Mouse (Mus musculus) adrenal gland, adult 2 months (tissue): ENCODE data around the gene Car3. TPM values are rescaled to one million over a fixed set of nuclear protein-coding genes. Genes with fewer than 3 reads are reported as not detected.

Experiments
- DNase-seq: peaks from one replicate; pipeline ENCODE4 v3.0.0; 2021
- polyA plus RNA-seq: library from polyadenylated mRNA; depleted of rRNA; stranded (reverse); fragments of >200 nt; gene quantifications from 2 replicates; pipeline ENCODE4 v1.2.3, GENCODE M21; 2012; rRNA removed
- total RNA-seq, 2 experiments: library from RNA; stranded (reverse); gene quantifications; 2 replicates each; pipeline ENCODE4 v1.2.3; 2021

The Car3 gene
- total and polyA plus RNA-seq, 3 experiments, result 1,180 to 4,256 (median 2,164) TPM

GRCm38 (mm10) chr3:14907271-14907670 lies 44.0 kb downstream of the Car3 start:
- no peak for DNase-seq

GRCm38 (mm10) chr3:14911992-14912582 lies 48.8 kb downstream of the Car3 start:
- DNase-seq, result no peak

DNA sequence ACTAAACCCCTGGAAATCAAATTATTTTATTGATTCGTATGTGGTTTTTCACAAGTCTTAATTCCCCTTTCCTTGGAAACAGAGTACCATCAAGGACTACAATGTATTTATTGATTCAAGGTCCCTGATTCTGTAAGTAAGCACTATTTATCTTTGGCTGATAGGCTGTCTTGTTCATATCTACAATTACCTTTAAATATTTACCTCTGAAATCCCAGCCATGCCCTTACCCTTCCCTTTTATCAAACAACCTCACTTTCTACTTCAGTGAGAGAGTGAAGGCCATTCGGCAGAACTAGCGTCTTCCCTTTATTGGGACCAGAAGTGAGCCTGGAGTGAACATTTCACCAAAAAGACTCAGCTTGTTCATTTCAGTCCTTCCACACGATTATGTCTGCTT lies 50.5 kb downstream of the Car3 start:
- no peak for DNase-seq

DNA sequence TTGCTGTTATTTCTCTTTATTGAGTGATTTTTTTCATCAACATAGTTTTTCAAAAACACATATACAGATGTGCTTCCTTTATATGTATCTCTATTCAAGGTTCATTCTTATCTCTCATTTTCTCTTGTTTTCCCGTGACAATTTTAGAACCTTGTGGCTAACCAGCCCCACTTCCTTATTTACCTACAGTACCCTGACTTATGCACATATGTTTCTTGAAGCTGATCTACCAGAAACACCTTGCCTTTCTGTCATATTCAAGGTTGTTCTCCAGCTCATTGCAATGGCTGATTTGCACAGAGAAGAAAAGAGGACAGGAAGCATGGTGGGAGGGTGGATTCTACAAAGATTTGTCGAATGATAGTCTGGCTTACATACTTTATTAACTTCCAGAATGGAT lies 52.0 kb downstream of the Car3 start:
- DNase-seq, result no peak

- DNase-seq, result no peak
Measured at GRCm38 (mm10) chr3:14917261-14917660, 53.9 kb downstream of the Car3 start.

Other genes with a start within 250 kb of the Car3 start
- gene Car13, start 221.8 kb upstream of the Car3 start, total RNA-seq, result 10 to 100 TPM; 13.1 to 17.8 TPM
- gene Car13, start 221.8 kb upstream of the Car3 start, polyA plus RNA-seq, result 0.77 and 0.84 TPM in 2 replicates
- gene Car1, start 55.1 kb upstream of the Car3 start, total RNA-seq, result under 1 TPM in 1 of 2 experiments, not detected in 1; 0.59 TPM
- 0.26 and 0.33 TPM in 2 replicates for gene Car1, start 55.1 kb upstream of the Car3 start, polyA plus RNA-seq
- gene Car2, start 22.8 kb downstream of the Car3 start, total RNA-seq, result 10 to 100 TPM; 30.0 to 47.8 TPM
- gene Car2, start 22.8 kb downstream of the Car3 start, polyA plus RNA-seq, result 76.8 and 88.9 TPM in 2 replicates